Mouse (Mus musculus) stomach, postnatal 0 days (tissue): ENCODE results near the gene Hmox2. TPM values are rescaled to one million over a fixed set of nuclear protein-coding genes. Genes with fewer than 3 reads are reported as not detected.
"Not testable (repeated sequence)": the region's sequence is repeated elsewhere in the genome, so short reads cannot be mapped to it uniquely, and the experiment has no call there.

ENCODE experiments used
- ATAC-seq: fragments of 200-750 bp; cut with Nextera tagmentation; 2 replicates; pipeline ENCODE4 v1.8.0; 2017; ENCODE audit not compliant: low FRiP score, low TSS enrichment
- DNase-seq: peaks from one replicate; pipeline ENCODE4 v3.0.0-alpha.2; 2016; ENCODE audit warnings: low spot score
- H3K27ac ChIP-seq: fragments of 300-500 bp; sonication (generic); replicated peaks from 2 replicates; pipeline ENCODE4 v1.5.1; 2014; ENCODE audit warnings: mild to moderate bottlenecking, control low read depth
- H3K27me3 ChIP-seq: fragments of 300-500 bp; sonication (generic); 2 replicates; pipeline ENCODE4 v1.6.1; 2014; ENCODE audit warnings: low read length; ENCODE audit not compliant: control insufficient read depth, insufficient read depth
- H3K36me3 ChIP-seq: fragments of 300-500 bp; sonication (generic); 2 replicates; pipeline ENCODE4 v1.6.1; 2014; ENCODE audit warnings: low read length, mixed read lengths; ENCODE audit not compliant: control insufficient read depth, insufficient read depth
- H3K4me1 ChIP-seq: fragments of 300-500 bp; sonication (generic); replicated peaks from 2 replicates; pipeline ENCODE4 v1.6.1; 2014; ENCODE audit warnings: antibody characterized with exemption; ENCODE audit not compliant: control insufficient read depth, insufficient read depth
- H3K4me2 ChIP-seq: fragments of 300-500 bp; sonication (generic); replicated peaks from 2 replicates; pipeline ENCODE4 v1.6.1; 2014; ENCODE audit warnings: low read depth, mild to moderate bottlenecking, control low read depth, moderate library complexity
- H3K4me3 ChIP-seq: fragments of 300-500 bp; sonication (generic); 2 replicates; pipeline ENCODE4 v1.5.1; 2014; ENCODE audit warnings: low read depth, low read length, control low read depth
- H3K9ac ChIP-seq: fragments of 300-500 bp; sonication (generic); 2 replicates; pipeline ENCODE4 v1.6.1; 2014; ENCODE audit warnings: mild to moderate bottlenecking, low read length, control low read depth, mixed read lengths
- H3K9me3 ChIP-seq: fragments of 300-500 bp; sonication (generic); 2 replicates; pipeline ENCODE4 v1.6.1; 2016; ENCODE audit warnings: low read length; ENCODE audit not compliant: control insufficient read depth
- CTCF ChIP-seq: IDR thresholded peaks from 2 replicates; pipeline ENCODE4 v1.5.1; 2016; ENCODE audit warnings: antibody characterized with exemption, low read depth, mild to moderate bottlenecking, moderate library complexity
- EP300 ChIP-seq: optimal IDR thresholded peaks from 2 replicates; pipeline ENCODE3; 2016; ENCODE audit warnings: antibody characterized with exemption
- WGBS: fragments of 180-500 bp; shearing (Covaris S2); extraction: QIAGEN DNeasy Blood & Tissue Kit; methylation state at CpG from one replicate; pipeline ENCODE4 v1.1.7; 2014; 5-methylcytosine and 5-hydroxymethylcytosine counted together
- polyA plus RNA-seq: library from polyadenylated mRNA; unstranded; fragments of >200 nt; fragmentation: Nextera tagmentation; extraction: Ambion mirVana; gene quantifications from 2 replicates; pipeline ENCODE4 v1.2.1, GENCODE M21; 2015

Gene Hmox2
- polyA plus RNA-seq, 1 experiment from 2014 or later, result 57.4 TPM

- Histone ChIP-seq H3K9ac (no peak overlapping the region), H3K4me3 (no peak overlapping the region), H3K4me1 (no peaks in the 10 kb centered on the region), H3K9me3 (no peaks in the 10 kb centered on the region), H3K27ac (no peak overlapping the region), H3K4me2 (no peak overlapping the region), H3K27me3 (no peaks in the 10 kb centered on the region), H3K36me3 (no peaks in the 10 kb centered on the region)
- no peak for TF ChIP-seq CTCF
- no peak for TF ChIP-seq EP300
- no peak for DNase-seq
- 88% methylated on average over 3 of the region's 3 CpGs for WGBS
- ATAC-seq, result no peak
Observed at GRCm38 (mm10) chr16:4752155-4752554, 26.0 kb downstream of the Hmox2 start.

- Histone ChIP-seq H3K27me3 (no peaks in the 10 kb centered on the region), H3K27ac (no peak overlapping the region), H3K4me1 (no peaks in the 10 kb centered on the region), H3K4me2 (no peak overlapping the region), H3K9me3 (no peaks in the 10 kb centered on the region), H3K36me3 (no peaks in the 10 kb centered on the region), H3K4me3 (no peak overlapping the region), H3K9ac (no peak overlapping the region)
- TF ChIP-seq EP300 (no peak), CTCF (no peak)
- no peak for ATAC-seq
- DNase-seq, result no peak
- 74% methylated on average over 3 of the region's 3 CpGs for WGBS
Observed at GRCm38 (mm10) chr16:4754045-4754444, 27.9 kb downstream of the Hmox2 start.

DNA sequence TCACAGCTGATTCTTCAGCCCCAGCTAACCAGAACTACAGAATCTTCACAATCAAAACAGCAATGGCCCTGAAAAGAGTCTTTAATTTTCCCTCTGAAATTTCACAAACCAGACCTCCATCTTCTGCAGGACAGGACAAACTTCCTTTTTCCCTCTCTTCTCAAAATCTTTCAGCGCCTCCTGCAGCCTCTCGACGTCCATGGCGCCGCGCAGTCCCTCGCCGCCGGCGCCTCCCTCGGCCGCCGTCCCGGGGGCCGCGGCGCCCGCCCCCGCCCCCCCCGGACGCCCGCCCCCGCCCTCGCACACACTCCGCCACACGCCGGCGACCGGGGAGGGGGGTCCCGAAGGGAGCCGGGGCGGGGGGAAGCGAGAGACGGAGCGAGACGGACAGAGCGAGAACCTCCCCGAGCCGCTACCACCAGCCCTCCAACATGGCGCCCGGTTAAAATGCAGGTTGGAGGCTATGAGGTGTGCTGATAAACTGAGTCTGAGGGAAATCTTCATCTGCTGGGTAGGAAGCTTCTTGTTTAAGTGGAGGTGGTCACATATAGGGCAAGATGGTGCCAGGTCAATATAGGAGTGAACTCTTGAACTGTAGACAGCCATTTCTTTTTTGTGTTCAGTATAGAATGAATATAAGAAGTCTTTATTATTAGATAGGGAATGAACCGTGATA lies 30.6 kb downstream of the Hmox2 start:
- H3K9ac ChIP-seq, result peak overlapping the region; percentile 45
- H3K27ac ChIP-seq, result peak overlapping the region; percentile 56
- peak; percentile 83 for ATAC-seq
- H3K4me1 ChIP-seq, H3K36me3 ChIP-seq, H3K27me3 ChIP-seq, H3K9me3 ChIP-seq: not testable (repeated sequence)
- 8% methylated on average over 26 of the region's 42 CpGs for WGBS
- peak overlapping the region; percentile 45 for H3K4me2 ChIP-seq
- peak overlapping the region; percentile 39 for H3K4me3 ChIP-seq
- DNase-seq, result peak; percentile 42
- peak; percentile 43 for TF ChIP-seq CTCF

GRCm38 (mm10) chr16:4762437-4762836 lies 36.3 kb downstream of the Hmox2 start:
- TF ChIP-seq CTCF, result no peak
- no peak for TF ChIP-seq EP300
- Histone ChIP-seq H3K4me3 (no peak overlapping the region), H3K4me1 (no peaks in the 10 kb centered on the region), H3K27ac (no peak overlapping the region), H3K36me3 (peaks cover 8% of the 10 kb centered on the region; the same call in 1 of the 2 replicates), H3K4me2 (no peak overlapping the region), H3K27me3 (no peaks in the 10 kb centered on the region), H3K9me3 (no peaks in the 10 kb centered on the region), H3K9ac (no peak overlapping the region)
- ATAC-seq, result no peak
- no peak for DNase-seq
- 92% methylated on average over 4 of the region's 4 CpGs for WGBS

DNA sequence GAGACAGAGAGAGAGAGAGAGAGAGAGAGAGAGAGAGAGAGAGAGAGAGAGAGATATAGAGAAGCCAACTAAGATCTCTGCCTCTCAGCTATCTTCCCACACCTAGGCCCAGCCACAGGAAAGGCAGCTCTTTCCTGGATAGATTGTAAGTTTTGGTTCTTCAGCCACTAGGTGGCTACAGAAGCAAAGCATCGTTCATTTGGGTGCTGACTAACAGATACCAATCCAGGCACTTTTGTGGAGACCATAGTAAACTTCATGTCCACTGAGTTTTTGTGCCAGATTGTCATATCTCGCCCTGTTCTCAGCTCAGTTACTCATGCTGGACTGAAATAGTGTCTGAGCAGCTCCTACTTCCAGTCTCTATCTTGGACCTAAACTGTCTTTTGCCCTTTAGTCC lies 37.1 kb downstream of the Hmox2 start:
- Histone ChIP-seq H3K4me1 (no peaks in the 10 kb centered on the region), H3K27me3 (no peaks in the 10 kb centered on the region), H3K9ac (no peak overlapping the region), H3K4me3 (no peak overlapping the region), H3K27ac (no peak overlapping the region), H3K36me3 (peaks cover 10% of the 10 kb centered on the region; the same call in 1 of the 2 replicates), H3K9me3 (no peaks in the 10 kb centered on the region), H3K4me2 (no peak overlapping the region)
- TF ChIP-seq CTCF (peak; percentile 84), EP300 (no peak)
- peak; percentile 74; the same call in 1 of the 2 replicates for ATAC-seq
- 32% methylated on average over 2 of the region's 2 CpGs for WGBS
- no peak for DNase-seq

DNA sequence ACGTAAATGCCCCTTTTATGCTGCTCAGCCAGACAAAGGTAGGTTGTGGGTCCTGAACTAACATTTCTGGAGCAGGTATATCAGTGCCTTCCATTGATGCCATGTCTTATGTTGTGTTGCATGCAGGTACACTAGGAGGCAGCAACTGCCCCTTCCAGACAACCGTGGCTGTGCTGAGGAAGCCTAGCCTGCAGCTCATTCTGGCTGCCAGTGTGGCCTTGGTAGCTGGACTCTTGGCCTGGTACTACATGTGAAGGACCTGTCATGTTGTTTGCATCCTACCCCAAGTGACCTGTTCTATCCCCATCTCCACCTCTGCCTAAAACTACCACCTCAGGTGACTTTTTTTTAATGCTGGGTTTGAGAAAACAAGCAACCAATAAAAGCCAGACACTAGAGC lies 39.7 kb downstream of the Hmox2 start:
- H3K27ac ChIP-seq, result no peak overlapping the region
- no peaks in the 10 kb centered on the region for H3K4me1 ChIP-seq
- H3K4me3 ChIP-seq, result no peak overlapping the region
- DNase-seq (no peak), ATAC-seq (peak; percentile 18; the same call in 1 of the 2 replicates)
- peaks cover 27% of the 10 kb centered on the region for H3K36me3 ChIP-seq
- WGBS, result 77% methylated on average over 2 of the region's 2 CpGs
- no peaks in the 10 kb centered on the region for H3K9me3 ChIP-seq
- H3K27me3 ChIP-seq, result no peaks in the 10 kb centered on the region
- H3K4me2 ChIP-seq, result no peak overlapping the region
- no peak overlapping the region for H3K9ac ChIP-seq
- TF ChIP-seq CTCF, result peak; percentile 38
- no peak for TF ChIP-seq EP300
